Mouse (Mus musculus): ENCODE results near the gene Col5a1.

- TF ChIP-seq CTCF (IDR thresholded peaks at IDR 0.05): no peak
- TF ChIP-seq EP300 (IDR thresholded peaks at IDR 0.05): no peak
Observed at GRCm38 (mm10) chr2:27891922-27892541, 5.8 kb downstream of the Col5a1 start.

Data from lung, postnatal 0 days (tissue).